Mouse (Mus musculus): ENCODE data around the gene Lfng.

DNA sequence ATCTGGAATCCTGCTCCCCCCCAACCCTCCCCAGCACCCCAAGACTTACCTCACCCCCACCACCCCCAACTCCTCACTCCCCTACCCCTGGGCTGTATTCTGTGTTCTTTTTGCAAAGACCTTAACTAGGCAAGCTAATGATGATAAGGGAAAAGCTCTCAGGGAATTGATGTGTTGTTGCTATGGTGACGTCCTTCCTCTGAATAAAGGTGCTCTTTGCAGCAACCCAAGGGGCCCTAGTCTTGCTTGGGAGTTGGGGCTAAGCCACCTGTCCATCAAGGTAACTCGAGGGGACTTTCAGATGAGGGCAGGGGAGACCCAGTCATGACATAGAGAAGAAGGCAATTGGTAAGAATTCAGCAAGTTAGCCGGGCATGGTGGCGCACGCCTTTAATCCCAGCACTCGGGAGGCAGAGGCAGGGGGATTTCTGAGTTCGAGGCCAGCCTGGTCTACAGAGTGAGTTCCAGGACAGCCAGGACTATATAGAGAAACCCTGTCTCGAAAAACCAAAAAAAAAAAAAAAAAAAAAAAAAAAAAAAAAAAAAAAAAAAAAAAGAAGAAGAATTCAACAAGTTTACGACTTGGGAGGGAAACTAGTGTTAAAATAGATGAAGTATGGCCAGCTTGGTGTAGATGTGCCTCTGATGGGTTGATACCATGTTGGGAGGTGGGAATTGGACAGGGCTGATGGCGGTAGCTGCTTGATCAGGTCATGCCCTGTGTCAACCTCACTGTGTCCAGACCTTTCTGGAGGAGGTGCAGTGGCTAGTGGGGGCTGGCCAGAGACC is 8.4 kb downstream of the Lfng start:
- TF ChIP-seq POLR2A (IDR thresholded peaks at IDR 0.05; ENCODE audit: extremely low read depth, insufficient read depth, low read length) (no peak), CTCF (IDR thresholded peaks at IDR 0.05; ENCODE audit: extremely low read depth, insufficient read depth, low read length) (no peak)

All from cortical plate, adult 2 months (tissue).